Mouse (Mus musculus): ENCODE results near the gene Vmn2r116.
"Not testable (repeated sequence)": the region's sequence is repeated elsewhere in the genome, so short reads cannot be mapped to it uniquely, and the experiment has no call there.

The Vmn2r116 gene

DNA sequence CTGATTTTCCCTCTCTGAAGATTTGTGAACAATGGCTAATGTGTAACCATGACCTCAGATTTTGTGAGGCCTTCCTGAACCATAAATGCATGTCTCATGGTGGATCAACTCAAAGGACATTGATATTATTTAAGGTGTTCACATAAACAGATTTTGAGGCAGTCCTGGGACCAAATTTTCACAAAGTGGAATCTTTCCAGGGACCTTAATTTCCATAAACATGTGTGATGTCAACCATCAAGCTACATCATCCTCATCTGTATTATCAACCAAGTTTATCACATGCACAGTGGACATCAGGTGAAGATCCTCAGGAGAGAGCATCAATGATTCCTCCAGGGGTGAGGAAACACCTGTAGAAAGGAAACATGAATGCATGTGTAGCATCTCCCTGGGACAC lies at the start of gene Vmn2r116:
Vmn2r116 (plus strand) TSS at position 301 of the 400 bp plus-strand sequence.
- DNase-seq (ENCODE audit: low spot score): not testable (repeated sequence)

DNA sequence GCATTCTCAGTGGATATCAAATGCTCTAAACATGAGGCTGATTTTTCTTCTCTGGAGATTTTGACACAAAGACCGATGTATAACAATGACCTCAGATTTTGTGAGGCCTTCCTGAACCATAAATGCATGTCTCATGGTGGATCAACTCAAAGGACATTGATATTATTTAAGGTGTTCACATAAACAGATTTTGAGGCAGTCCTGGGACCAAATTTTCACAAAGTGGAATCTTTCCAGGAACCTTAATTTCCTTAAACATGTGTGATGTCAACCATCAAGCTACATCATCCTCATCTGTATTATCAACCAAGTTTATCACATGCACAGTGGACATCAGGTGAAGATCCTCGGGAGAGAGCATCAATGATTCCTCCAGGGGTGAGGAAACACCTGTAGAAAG lies 41.0 kb upstream of the Vmn2r116 start, which contains the start of gene Vmn2r115:
Vmn2r115 (plus strand) TSS at position 301 of the 400 bp plus-strand sequence.
- DNase-seq (ENCODE audit: low spot score): not testable (repeated sequence)

- DNase-seq (ENCODE audit: low spot score): no peak
Observed at GRCm38 (mm10) chr17:23351644-23352043, 32.8 kb upstream of the Vmn2r116 start.

- DNase-seq (ENCODE audit: low spot score): peak; percentile 1
Observed at GRCm38 (mm10) chr17:23433150-23433679, 48.8 kb downstream of the Vmn2r116 start.
